Mouse (Mus musculus): Measurements from ENCODE around the gene Ankrd31.

Gene Ankrd31

GRCm38 (mm10) chr13:96943571-96943970 is 195.5 kb downstream of the Ankrd31 start:
- peak; percentile 68 for DNase-seq

DNA sequence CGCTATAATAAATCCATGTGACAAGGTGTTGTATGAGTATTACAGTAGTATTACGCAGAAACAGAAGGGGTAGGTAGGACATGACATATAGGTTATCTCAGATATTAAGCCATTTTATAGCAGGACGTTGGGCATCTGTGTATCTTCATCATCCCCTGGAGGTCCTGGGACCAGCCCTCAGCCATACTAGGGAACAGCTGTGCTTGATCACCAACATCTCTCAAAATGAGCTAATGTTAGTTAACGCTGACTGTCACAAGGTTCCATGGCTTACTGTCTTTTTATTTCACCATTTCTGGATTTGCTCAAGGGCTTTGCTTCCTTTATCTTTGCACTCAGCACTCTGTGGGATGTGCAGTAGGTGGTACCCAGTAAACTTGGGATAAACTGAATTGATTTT is 197.7 kb downstream of the Ankrd31 start:
- DNase-seq, result no peak

DNA sequence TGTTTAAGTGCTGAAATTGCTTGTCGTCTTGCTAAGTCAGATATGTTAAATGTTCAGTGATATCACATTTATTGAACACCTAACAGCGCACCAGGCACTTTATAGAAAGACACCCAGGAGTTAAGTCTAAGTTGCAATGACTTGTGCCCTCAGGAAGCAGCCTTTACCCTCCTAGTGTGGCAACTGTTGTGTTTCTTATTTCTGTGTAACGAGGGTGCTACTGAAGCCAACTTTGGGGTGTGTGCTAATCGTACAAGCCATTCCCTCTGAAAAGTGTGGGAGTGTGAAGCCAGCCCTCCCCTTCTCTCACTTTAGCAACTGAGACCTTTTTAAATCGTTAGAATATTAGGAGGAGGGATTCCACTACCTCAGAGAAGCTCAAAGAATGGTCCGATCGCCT is 199.7 kb downstream of the Ankrd31 start:
- no peak for DNase-seq

DNA sequence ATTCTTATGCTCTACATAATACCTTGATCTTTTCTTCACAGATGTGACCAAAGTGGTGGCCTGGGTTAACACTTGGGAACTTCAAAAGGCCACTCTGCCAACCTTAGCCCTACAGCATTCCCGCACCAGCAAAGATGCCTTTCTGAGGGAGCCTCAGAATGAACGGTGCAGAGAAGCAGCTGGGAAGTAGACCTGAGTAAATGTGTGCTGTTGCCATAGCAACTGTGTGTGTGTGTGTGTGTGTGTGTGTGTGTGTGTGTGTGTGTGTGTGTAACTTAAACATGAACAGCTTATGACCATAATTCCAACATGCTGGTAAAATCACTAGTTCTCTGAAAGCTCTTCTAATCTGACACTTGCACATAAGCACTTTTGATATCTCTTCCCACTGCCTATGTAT is 203.8 kb downstream of the Ankrd31 start:
- DNase-seq, result peak; percentile 55

- no peak for DNase-seq
These were observed 208.4 kb downstream of the Ankrd31 start for GRCm38 (mm10) chr13:96956466-96956865.
